Mouse (Mus musculus) large intestine, adult 2 months (tissue): Measurements from ENCODE around the gene Krtdap. TPM values are rescaled to one million over a fixed set of nuclear protein-coding genes. Genes with fewer than 3 reads are reported as not detected.
"Not testable (repeated sequence)": the region's sequence is repeated elsewhere in the genome, so short reads cannot be mapped to it uniquely, and the experiment has no call there.

ENCODE experiments used
- DNase-seq: peaks from one replicate; pipeline ENCODE4 v3.0.0-alpha.2; 2012; ENCODE audit warnings: low read depth, low spot score
- WGBS: fragments of 180-500 bp; shearing (Covaris S2); methylation state at CpG from one replicate; pipeline ENCODE4 v1.1.7; 2018; 5-methylcytosine and 5-hydroxymethylcytosine counted together
- polyA plus RNA-seq: library from polyadenylated mRNA; depleted of rRNA; stranded (reverse); fragments of >200 nt; gene quantifications from 2 replicates; pipeline ENCODE4 v1.2.3, GENCODE M21; 2012; rRNA removed

Krtdap gene
- polyA plus RNA-seq = 0.41 TPM in 1 of 2 replicates, not detected in the other

GRCm38 (mm10) chr7:30787377-30788022 is at the start of gene Krtdap:
Krtdap (plus strand) TSS chr7:30787896.
- no peak for DNase-seq
- 60% methylated on average over 15 of the region's 15 CpGs for WGBS

- WGBS = 86% methylated on average over 2 of the region's 2 CpGs
- not testable (repeated sequence) for DNase-seq
These were observed 45.1 kb upstream of the Krtdap start for GRCm38 (mm10) chr7:30742570-30742969.

DNA sequence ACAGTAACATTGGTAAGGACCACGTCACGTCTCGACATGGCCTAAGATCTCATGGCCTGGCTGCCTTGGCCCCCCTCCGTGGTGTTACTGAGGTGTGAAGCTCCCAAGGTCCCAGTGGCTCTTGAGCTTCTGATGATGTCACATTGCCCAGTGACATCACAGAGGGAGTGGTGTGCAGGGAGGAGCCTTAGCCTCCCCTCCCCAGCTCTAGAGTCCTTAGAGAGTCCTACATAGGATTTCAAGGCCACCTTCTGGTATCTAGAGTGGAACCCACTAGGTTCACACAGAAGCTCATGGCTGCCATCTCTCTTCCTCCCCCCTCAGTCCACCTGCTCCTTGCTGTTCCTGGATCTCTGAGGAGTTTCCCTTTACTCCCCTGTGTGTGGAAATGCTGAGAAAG is 44.1 kb upstream of the Krtdap start, which contains the start of gene Gapdhs:
Gene Gapdhs, minus strand, starts transcription at position 65 of the 400 bp plus-strand sequence.
- not testable (repeated sequence) for DNase-seq
- 92% methylated on average over 4 of the region's 4 CpGs for WGBS

DNA sequence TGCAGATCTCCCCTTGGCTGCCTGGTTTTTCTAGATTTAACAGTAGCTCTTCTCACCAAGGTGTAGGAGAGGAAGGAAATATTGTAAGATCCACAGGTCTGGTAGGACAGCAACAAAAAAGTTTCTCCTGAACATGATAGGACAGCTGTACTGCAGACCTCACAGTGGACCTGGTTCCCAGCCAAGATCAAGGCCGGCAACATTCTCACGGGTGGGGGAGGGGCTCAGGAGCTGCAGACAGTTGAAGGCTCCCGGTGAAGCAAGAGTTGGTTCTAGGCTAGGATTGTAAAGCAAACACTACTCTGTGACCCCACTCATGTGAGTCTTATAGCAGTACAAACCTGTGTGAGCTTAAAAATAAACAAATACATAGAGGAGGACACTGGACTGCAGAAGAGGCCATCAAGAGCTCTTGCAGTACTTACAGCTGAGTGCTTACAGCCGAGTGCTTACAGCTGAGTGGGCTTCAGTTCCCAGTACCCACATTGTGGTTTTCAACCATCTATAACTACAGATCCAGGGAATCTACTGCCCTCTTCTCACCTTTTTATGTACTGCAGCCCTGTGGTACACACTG is 43.6 kb upstream of the Krtdap start:
- DNase-seq = no peak
- 20% methylated on average over 4 of the region's 4 CpGs for WGBS

DNA sequence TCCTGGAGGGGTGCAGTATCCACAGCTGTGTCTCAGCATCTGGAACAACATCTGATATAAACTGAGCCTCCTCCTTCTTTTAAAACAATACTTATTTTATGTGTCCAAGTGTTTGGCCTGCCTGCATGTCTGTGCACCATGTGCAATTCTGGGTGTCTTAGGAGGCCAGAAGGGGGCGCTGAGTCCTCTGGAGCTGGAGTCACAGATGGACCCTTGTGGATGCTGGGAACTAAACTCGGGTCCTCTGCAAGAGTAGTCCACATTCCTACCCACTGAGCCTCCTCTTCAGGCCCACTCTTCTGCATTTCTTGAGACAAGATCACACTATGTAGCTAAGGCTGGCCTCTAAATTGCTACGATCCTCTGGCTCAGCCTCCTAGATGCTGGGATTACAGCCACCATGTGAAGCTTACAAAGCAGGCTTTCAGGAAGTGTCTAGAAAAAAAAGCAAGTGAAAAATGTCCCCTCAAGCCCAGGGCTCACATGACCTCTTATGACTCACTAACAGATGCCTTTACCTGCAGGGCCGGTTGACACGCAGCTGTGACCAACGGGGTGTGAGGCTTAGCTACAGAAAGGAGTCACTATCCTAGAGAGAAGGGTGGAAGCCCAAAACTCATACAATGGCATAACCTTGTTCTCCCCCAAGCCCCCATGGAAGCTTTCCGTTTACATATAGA is 40.0 kb upstream of the Krtdap start:
- WGBS = 87% methylated on average over 7 of the region's 7 CpGs

GRCm38 (mm10) chr7:30749824-30750606 is 37.7 kb upstream of the Krtdap start:
- 54% methylated on average over 13 of the region's 13 CpGs for WGBS
- no peak for DNase-seq

More for the DNA sequence above, 40.0 kb upstream of the Krtdap start:
- no peak for DNase-seq

DNA sequence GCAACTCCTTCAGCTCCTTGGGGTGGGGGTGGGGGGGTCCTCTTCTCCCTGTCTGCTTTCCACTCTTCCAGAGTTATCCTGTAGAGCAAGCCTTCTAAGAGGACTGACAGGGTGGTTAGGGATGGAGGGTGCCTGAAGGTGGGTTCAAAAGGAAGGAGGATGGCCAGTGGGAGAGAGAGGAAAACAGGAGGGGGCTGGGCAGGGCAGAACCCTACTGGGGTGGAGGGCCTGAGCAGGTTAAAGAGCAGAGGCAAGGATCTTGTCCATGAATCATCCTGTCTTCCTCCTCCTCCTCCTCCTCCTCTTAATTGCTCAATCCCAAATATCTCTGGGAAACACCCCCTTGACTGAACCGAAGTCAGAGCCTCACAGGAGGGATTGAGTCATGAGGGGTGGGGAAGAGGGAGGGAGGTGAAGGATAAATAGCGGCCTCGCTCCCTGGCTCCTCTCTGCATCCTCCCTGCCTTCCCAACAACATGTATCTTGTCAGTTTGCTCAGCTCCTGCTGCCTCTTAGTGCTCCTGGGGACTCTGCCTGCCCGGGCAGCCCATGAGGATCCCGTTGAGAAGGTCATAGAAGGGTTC is 36.5 kb upstream of the Krtdap start, which contains the start of gene Sbsn:
Gene Sbsn, plus strand, starts transcription at position 386 of the 584 bp plus-strand sequence.
- no peak for DNase-seq

DNA sequence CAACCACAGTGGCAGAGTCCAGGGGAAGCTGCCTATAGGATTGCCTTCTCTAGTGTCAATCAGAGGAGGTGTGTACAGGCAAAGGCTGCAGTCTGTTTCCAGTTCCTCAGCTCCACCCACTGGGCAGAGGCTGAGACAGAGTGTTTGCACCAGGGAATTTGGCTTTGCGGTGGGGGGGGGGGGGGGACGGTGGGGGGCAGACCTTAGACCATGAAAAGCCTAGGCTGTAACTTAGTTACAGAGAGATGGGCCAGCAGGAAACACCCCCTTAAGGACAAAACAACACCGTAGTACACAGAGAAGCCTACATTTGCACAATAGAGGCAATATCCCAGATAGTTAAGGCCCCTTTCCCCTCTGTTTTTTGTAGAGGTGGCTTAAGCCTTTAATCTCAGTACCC is 30.7 kb upstream of the Krtdap start:
- WGBS = 87% methylated on average over 2 of the region's 3 CpGs
- no peak for DNase-seq

More for the DNA sequence above, 36.5 kb upstream of the Krtdap start, which contains the start of gene Sbsn:
- 64% methylated on average over 5 of the region's 5 CpGs for WGBS

DNA sequence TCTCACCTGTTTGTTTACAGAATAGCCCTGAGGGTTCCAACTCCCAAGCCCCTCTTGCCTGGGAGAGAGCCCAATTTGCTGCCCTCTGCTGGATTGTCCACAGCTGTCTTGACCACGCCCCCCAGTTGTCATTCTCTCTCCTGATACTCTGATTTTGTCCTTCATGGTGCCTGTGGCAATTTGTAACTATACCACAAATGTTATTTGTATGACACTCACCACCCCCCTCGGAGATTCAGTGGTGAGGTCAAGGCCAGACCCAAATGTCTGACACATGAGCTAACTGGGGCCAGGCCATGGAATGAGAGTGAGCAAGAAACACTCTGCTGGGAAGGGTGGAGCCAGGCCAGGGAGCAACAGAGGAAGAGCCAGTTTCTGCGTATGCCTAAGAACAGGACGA is 28.8 kb upstream of the Krtdap start:
- no peak for DNase-seq
- WGBS = 13% methylated on average over 4 of the region's 4 CpGs

DNA sequence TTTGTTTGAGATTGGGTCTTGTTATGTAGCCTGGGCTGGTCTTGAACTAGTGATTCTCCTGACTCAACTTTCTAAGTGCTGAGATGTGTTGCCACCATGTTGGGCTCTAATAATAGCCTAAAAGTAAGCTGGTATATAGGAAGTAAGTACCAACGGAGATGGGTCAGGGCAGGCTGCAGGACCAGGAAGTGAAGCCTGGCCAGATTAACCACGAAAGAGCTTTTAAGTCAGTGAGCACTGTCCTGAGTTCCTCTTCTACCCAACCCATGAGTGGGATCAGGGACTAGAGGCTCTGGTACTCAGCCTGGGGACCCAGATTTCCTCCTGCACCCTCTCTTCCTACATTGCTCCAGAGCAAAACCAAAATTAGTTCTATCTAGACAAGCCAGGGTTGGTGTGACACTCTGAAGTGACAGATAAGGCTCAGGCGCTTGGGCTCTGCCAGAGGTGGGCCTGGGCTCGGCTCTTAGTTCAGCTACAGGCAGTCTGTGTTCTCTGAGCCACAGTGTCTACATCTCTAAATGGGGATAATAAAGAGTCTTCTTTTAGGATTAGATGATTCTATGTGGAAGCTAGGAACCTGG is 25.8 kb upstream of the Krtdap start:
- 74% methylated on average over 4 of the region's 4 CpGs for whole genome bisulfite sequencing

DNA sequence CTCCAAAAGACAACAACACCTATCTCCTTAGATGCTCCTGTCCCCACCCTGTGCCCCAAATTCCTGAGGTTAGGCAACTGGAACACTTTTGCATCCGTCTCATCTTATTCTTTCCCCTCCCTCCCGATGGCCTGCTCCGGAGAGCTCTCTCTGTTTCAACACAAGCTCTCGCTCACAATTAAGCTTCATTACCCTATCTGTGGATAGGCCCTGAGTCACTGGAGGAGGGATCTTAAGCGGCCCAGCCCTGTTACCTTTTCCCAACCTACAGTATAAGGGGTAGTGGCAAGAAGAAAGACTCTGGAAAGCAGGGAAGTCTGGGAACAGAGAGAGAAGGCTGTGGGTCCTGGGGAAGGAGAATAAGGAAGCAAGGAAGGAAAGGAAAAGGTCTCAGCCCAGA is 24.2 kb upstream of the Krtdap start, which contains the start of gene Dmkn:
Gene Dmkn, plus strand, starts transcription at position 301 of the 400 bp plus-strand sequence.
- no peak for DNase-seq
- 47% methylated on average over 5 of the region's 5 CpGs for WGBS

More for the DNA sequence above, 25.8 kb upstream of the Krtdap start:
- DNase-seq = no peak

DNA sequence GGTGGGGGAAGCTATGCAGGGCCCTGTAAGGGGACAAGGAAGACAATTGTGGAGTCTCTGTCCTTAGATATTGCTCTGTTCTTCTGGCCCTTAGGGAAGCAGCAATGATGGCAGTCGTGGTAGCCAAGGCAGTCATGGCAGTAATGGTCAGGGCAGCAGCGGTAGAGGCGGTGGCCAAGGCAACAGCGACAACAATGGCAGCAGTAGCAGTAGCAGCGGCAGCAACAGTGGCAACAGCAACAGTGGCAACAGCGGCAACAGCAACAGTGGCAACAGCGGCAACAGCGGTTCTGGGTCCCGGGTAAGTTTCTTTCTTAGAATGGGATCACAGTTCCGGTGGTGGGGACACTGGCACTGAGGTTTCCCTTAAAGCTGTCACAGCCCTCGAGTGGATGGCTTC is 22.5 kb upstream of the Krtdap start:
- DNase-seq = no peak
- WGBS = 56% methylated on average over 11 of the region's 11 CpGs

- WGBS = 90% methylated on average over 4 of the region's 4 CpGs
These were observed 21.3 kb upstream of the Krtdap start for GRCm38 (mm10) chr7:30766408-30766807.

DNA sequence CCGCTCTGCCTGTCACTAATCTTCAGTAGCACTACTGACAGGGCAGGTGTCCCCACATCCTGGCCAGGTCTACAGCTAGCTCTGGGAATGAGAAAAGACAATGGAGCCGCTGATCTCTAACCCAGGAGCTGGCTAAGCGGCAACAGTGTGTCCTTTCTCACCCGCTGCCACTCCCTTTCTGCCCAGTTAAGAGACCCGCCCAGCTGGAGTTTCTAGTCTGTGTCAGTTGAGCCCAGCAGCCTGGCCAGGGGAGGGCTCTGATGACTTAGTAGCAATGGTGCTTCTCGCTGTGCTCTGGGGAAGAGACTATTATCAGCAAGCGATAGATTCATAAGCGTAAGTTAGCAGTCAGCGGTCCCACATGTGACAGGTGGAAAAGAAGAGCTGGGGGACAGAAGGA is 18.5 kb upstream of the Krtdap start:
- peak; percentile 43 for DNase-seq

More at GRCm38 (mm10) chr7:30766408-30766807, 21.3 kb upstream of the Krtdap start:
- no peak for DNase-seq

DNA sequence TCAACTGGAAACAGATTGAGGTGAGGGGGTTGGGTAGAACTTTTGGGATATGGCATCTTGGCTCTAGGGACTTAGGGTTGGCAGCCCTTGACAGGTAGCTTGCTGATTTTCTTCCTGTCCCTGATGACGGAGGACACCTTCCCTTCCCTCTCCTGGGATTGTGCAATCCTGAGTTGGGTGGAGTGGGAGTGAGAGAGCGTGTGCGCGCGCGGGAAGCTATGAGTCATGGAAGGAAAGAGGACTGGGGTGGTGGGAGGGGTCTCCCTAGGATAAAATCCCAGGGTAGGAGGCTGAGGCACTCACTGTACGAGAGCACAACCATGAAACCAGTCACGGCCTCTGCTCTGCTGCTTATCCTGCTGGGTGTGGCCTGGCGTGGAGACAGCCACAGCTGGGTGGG is 11.6 kb upstream of the Krtdap start:
- whole genome bisulfite sequencing = 46% methylated on average over 9 of the region's 9 CpGs
- no peak for DNase-seq

More for the DNA sequence above, 18.5 kb upstream of the Krtdap start:
- 11% methylated on average over 9 of the region's 9 CpGs for WGBS

DNA sequence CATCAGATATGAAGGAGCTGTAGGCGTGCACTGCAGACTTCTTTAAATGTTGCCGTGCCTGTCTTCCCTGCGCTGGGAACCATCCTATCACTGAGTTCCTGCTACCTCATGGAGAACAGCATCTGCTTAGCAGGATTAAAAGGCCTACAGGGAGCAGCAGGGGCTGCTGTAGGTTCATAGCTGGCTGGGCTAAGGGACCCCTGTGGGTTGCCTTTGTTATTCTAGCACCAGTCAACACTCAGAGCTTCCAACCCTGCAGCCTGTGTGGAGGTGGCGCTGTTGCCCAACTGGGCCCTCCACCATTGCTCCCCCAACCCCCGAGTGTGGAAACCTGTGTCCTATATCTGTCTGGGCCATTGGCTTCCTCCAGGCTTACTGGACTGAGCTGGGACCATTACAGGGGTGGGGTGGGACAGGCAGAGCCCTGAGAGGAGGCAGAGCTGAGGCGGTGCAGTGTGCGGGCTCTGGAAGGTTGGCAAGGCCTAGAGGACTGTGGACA is 10.6 kb upstream of the Krtdap start:
- WGBS = 85% methylated on average over 7 of the region's 7 CpGs
- DNase-seq = no peak

GRCm38 (mm10) chr7:30777911-30778310 is 9.8 kb upstream of the Krtdap start:
- DNase-seq = no peak
- 88% methylated on average over 1 of the region's 1 CpGs for WGBS

- 55% methylated on average over 4 of the region's 4 CpGs for WGBS
- no peak for DNase-seq
These were observed 5.9 kb upstream of the Krtdap start for GRCm38 (mm10) chr7:30781792-30782191.

DNA sequence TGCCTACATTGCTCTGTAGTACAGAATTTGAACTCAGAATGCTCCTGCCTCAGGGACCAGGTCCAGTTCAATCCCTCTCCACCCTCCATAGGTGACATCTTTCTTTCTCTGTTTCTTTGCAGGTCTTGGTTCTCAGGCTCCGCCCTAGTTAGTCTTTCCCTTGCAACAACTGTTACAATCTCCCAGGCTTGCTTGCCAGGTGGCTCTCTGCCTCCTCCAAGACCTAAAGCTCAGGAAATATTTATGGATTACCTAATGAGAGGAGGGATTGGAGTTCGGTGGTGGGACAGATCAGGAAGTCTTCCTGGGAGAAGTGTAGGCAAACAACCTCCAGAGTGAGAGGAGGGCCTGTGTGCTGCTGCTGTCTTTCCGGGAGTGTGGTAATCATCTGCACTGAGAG is 5.0 kb upstream of the Krtdap start:
- DNase-seq = no peak
- 31% methylated on average over 3 of the region's 3 CpGs for WGBS
